Mouse (Mus musculus) small intestine, adult 2 months (tissue): Measurements from ENCODE around the gene Atp11c.

ENCODE experiments used
- CTCF ChIP-seq: fragments of 200-500 bp; IDR thresholded peaks from 2 replicates; pipeline ENCODE4 v1.5.1; 2012; ENCODE audit warnings: low read depth, mild to moderate bottlenecking, control low read depth, inconsistent platforms, low read length, moderate library complexity, mixed read lengths; ENCODE audit not compliant: insufficient replicate concordance, insufficient read length; ENCODE audit errors: extremely low read depth
- POLR2A ChIP-seq: fragments of 200-500 bp; IDR thresholded peaks from 2 replicates; pipeline ENCODE4 v1.6.1; 2012; ENCODE audit warnings: low read depth, mild to moderate bottlenecking, control low read depth, inconsistent platforms, low read length, moderate library complexity

- TF ChIP-seq CTCF (no peak), POLR2A (no peak)
Observed at GRCm38 (mm10) chrX:60414563-60415111, 177.9 kb downstream of the Atp11c start.
